Mouse (Mus musculus): Measurements from ENCODE around the gene Arhgef1. TPM values are rescaled to one million over a fixed set of nuclear protein-coding genes. Genes with fewer than 3 reads are reported as not detected.

The Arhgef1 gene
- polyA plus RNA-seq, 1 experiment from 2014 or later = 131 TPM

- H3K4me1 ChIP-seq = peaks cover 8% of the 10 kb centered on the region
- no peak overlapping the region for H3K4me3 ChIP-seq
- ATAC-seq (ENCODE audit: low FRiP score, low read depth) = no peak
- H3K4me2 ChIP-seq (replicated peaks) = no peak overlapping the region
- WGBS = 73% methylated on average over 5 of the region's 5 CpGs
- peaks cover 8% of the 10 kb centered on the region for H3K36me3 ChIP-seq
- peaks cover 3% of the 10 kb centered on the region; the same call in 1 of the 2 replicates for H3K27me3 ChIP-seq
- H3K27ac ChIP-seq = no peak overlapping the region
- no peak overlapping the region for H3K9ac ChIP-seq
- no peaks in the 10 kb centered on the region for H3K9me3 ChIP-seq
These were observed 71.2 kb downstream of the Arhgef1 start for GRCm38 (mm10) chr7:24973902-24974301.

- peaks cover 8% of the 10 kb centered on the region for H3K4me1 ChIP-seq
- WGBS = 29% methylated on average over 9 of the region's 9 CpGs
- peaks cover 2% of the 10 kb centered on the region for H3K36me3 ChIP-seq
- H3K9ac ChIP-seq = no peak overlapping the region
- no peak for ATAC-seq (ENCODE audit: low FRiP score, low read depth)
- no peak overlapping the region for H3K4me3 ChIP-seq
- H3K4me2 ChIP-seq (replicated peaks) = no peak overlapping the region
- no peak overlapping the region for H3K27ac ChIP-seq
- peaks cover 4% of the 10 kb centered on the region; the same call in 1 of the 2 replicates for H3K27me3 ChIP-seq
- H3K9me3 ChIP-seq = no peaks in the 10 kb centered on the region
These were observed 72.3 kb downstream of the Arhgef1 start for GRCm38 (mm10) chr7:24974893-24975595.

Small RNA genes lying within 50 kb of the gene (microRNA-seq; reads per million reads assigned to microRNA genes)
- not detected for gene Mir7046

Other genes with a start within 250 kb of the Arhgef1 start
- not detected in 2 replicates for gene Tex101, start 226.2 kb upstream of the Arhgef1 start, polyA plus RNA-seq (2015; fragmentation: Nextera tagmentation; extraction: Ambion mirVana)
- gene BC049730, start 193.7 kb upstream of the Arhgef1 start, polyA plus RNA-seq (2015; fragmentation: Nextera tagmentation; extraction: Ambion mirVana) = not detected in 2 replicates
- gene Gm4763, start 176.0 kb upstream of the Arhgef1 start, polyA plus RNA-seq (2015; fragmentation: Nextera tagmentation; extraction: Ambion mirVana) = not detected in 2 replicates
- not detected in 2 replicates for gene Cd177, start 142.6 kb upstream of the Arhgef1 start, polyA plus RNA-seq (2015; fragmentation: Nextera tagmentation; extraction: Ambion mirVana)
- gene Ceacam10, start 125.7 kb upstream of the Arhgef1 start, polyA plus RNA-seq (2015; fragmentation: Nextera tagmentation; extraction: Ambion mirVana) = 0.39 TPM in 1 of 2 replicates, not detected in the other
- 19.5 and 23.9 TPM in 2 replicates for gene Gm9844, start 40.7 kb upstream of the Arhgef1 start, polyA plus RNA-seq (2015; fragmentation: Nextera tagmentation; extraction: Ambion mirVana)
- not detected in 2 replicates for gene Lypd4, start 33.0 kb upstream of the Arhgef1 start, polyA plus RNA-seq (2015; fragmentation: Nextera tagmentation; extraction: Ambion mirVana)
- not detected in 2 replicates for gene Dmrtc2, start 32.9 kb upstream of the Arhgef1 start, polyA plus RNA-seq (2015; fragmentation: Nextera tagmentation; extraction: Ambion mirVana)
- gene Rps19, start 18.5 kb upstream of the Arhgef1 start, polyA plus RNA-seq (2015; fragmentation: Nextera tagmentation; extraction: Ambion mirVana) = 2,528 and 2,568 TPM in 2 replicates
- 0.45 and 0.86 TPM in 2 replicates for gene Cd79a, start 5.5 kb upstream of the Arhgef1 start, polyA plus RNA-seq (2015; fragmentation: Nextera tagmentation; extraction: Ambion mirVana)
- not detected in 2 replicates for gene Gm4881, start 41.6 kb downstream of the Arhgef1 start, polyA plus RNA-seq (2015; fragmentation: Nextera tagmentation; extraction: Ambion mirVana)
- 138 and 146 TPM in 2 replicates for gene Rabac1, start 69.8 kb downstream of the Arhgef1 start, polyA plus RNA-seq (2015; fragmentation: Nextera tagmentation; extraction: Ambion mirVana)
- 0.59 and 1.3 TPM in 2 replicates for gene Atp1a3, start 103.0 kb downstream of the Arhgef1 start, polyA plus RNA-seq (2015; fragmentation: Nextera tagmentation; extraction: Ambion mirVana)
- 8.5 and 10.2 TPM in 2 replicates for gene Grik5, start 169.4 kb downstream of the Arhgef1 start, polyA plus RNA-seq (2015; fragmentation: Nextera tagmentation; extraction: Ambion mirVana)
- 36.3 and 37.8 TPM in 2 replicates for gene Zfp574, start 169.7 kb downstream of the Arhgef1 start, polyA plus RNA-seq (2015; fragmentation: Nextera tagmentation; extraction: Ambion mirVana)

Data from limb, embryonic 13.5 days (tissue).